Mouse (Mus musculus): ENCODE data around the gene Glis2.

The Glis2 gene

DNA sequence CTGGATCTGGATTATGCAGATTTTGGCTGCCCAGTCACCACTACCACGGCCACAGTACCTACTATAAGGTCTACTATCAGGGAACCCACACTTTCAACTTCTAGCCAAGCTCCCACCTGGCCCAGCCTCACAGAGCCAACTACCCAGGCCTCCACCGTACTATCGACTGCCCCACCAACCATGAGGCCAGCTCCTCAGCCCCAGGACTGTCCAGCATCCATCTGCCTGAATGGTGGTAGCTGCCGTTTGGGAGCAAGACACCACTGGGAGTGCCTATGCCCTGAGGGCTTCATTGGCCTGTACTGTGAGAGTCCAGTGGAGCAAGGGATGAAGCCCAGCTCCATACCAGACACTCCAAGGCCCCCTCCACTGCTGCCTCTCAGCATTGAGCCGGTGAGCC lies 54.7 kb downstream of the Glis2 start:
- Histone ChIP-seq H3K27me3 (ENCODE audit: insufficient read depth, low read length) (no peaks in the 10 kb centered on the region), H3K4me1 (replicated peaks; ENCODE audit: low read depth, low read length) (peaks cover 56% of the 10 kb centered on the region), H3K4me3 (replicated peaks; ENCODE audit: low read length) (peak overlapping the region; percentile 65), H3K36me3 (ENCODE audit: insufficient read depth, low read length) (peaks cover 85% of the 10 kb centered on the region), H3K9me3 (ENCODE audit: low read length) (no peaks in the 10 kb centered on the region)
- no peak for TF ChIP-seq CTCF (conservative IDR thresholded peaks at IDR 0.05; ENCODE audit: low read length)
- TF ChIP-seq POU5F1 (IDR thresholded peaks at IDR 0.05; ENCODE audit: borderline replicate concordance, low read length): no peak
- no peak for TF ChIP-seq NANOG (IDR thresholded peaks at IDR 0.05; ENCODE audit: borderline replicate concordance, low read length)

DNA sequence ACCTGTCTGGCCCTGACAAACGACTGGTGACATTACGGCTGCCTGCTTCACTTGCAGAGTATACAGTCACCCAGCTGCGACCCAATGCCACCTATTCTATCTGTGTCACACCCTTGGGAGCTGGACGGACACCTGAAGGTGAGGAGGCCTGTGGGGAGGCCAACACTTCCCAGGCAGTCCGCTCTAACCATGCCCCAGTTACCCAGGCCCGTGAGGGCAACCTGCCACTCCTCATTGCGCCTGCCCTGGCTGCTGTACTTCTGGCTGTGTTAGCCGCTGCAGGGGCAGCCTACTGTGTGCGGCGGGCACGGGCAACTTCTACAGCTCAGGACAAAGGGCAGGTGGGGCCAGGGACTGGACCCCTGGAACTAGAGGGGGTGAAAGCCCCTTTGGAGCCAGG lies 55.2 kb downstream of the Glis2 start:
- TF ChIP-seq POU5F1 (IDR thresholded peaks at IDR 0.05; ENCODE audit: borderline replicate concordance, low read length): no peak
- TF ChIP-seq NANOG (IDR thresholded peaks at IDR 0.05; ENCODE audit: borderline replicate concordance, low read length): no peak
- no peak for TF ChIP-seq CTCF (conservative IDR thresholded peaks at IDR 0.05; ENCODE audit: low read length)
- no peaks in the 10 kb centered on the region for H3K27me3 ChIP-seq (ENCODE audit: insufficient read depth, low read length)
- peaks cover 88% of the 10 kb centered on the region for H3K36me3 ChIP-seq (ENCODE audit: insufficient read depth, low read length)

DNA sequence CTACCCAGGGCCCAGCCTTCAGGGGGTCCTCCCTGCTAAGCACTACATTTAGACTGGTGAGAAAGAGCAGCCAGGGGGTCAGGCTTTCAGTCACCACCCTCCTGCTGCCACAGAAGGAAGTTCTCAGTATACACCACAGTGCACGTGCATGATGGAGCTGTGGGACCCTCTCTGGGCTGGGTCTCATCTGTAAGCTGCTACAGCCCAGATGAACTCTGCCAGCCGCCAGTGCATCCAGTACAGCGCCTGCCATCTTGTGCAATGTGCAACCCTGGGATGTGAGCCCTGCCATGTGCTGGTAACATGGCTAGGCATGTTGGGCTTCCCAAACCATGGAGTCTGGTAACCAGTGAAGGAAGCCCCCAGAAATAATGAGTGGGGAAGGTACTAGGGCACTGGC lies 55.6 kb downstream of the Glis2 start:
- Histone ChIP-seq H3K9me3 (ENCODE audit: low read length) (no peaks in the 10 kb centered on the region), H3K36me3 (ENCODE audit: insufficient read depth, low read length) (peaks cover 92% of the 10 kb centered on the region), H3K27me3 (ENCODE audit: insufficient read depth, low read length) (no peaks in the 10 kb centered on the region), H3K4me1 (replicated peaks; ENCODE audit: low read depth, low read length) (peaks cover 58% of the 10 kb centered on the region), H3K4me3 (replicated peaks; ENCODE audit: low read length) (peak overlapping the region; percentile 65)
- TF ChIP-seq CTCF (conservative IDR thresholded peaks at IDR 0.05; ENCODE audit: low read length): no peak
- no peak for TF ChIP-seq NANOG (IDR thresholded peaks at IDR 0.05; ENCODE audit: borderline replicate concordance, low read length)
- no peak for TF ChIP-seq POU5F1 (IDR thresholded peaks at IDR 0.05; ENCODE audit: borderline replicate concordance, low read length)

More for the DNA sequence above, 55.2 kb downstream of the Glis2 start:
- Histone ChIP-seq H3K4me3 (replicated peaks; ENCODE audit: low read length) (peak overlapping the region; percentile 65), H3K9me3 (ENCODE audit: low read length) (no peaks in the 10 kb centered on the region), H3K4me1 (replicated peaks; ENCODE audit: low read depth, low read length) (peaks cover 55% of the 10 kb centered on the region)

DNA sequence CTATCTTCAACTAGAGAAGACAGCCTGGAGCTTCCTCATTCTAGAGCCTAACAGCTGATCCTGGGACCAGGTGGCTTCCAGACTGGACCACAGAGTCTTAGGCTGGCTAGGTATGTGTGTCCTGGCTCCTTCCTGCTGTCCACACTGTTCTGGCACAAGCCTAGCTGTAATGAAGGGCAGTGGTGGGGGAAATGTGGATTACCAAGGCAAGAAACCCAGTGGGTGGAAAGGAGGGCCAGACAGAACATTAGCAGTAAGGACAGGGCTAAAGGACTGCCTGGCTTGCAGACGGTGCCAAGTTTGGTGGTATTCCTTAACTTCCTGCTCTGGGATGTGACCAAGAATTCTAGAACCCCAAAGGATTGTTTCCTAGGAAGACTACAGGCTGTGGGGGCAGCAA lies 56.6 kb downstream of the Glis2 start:
- H3K27me3 ChIP-seq (ENCODE audit: insufficient read depth, low read length): no peaks in the 10 kb centered on the region
- H3K36me3 ChIP-seq (ENCODE audit: insufficient read depth, low read length): peaks cover 90% of the 10 kb centered on the region
- no peak for TF ChIP-seq NANOG (IDR thresholded peaks at IDR 0.05; ENCODE audit: borderline replicate concordance, low read length)
- no peak for TF ChIP-seq CTCF (conservative IDR thresholded peaks at IDR 0.05; ENCODE audit: low read length)
- no peak for TF ChIP-seq POU5F1 (IDR thresholded peaks at IDR 0.05; ENCODE audit: borderline replicate concordance, low read length)
- H3K9me3 ChIP-seq (ENCODE audit: low read length): no peaks in the 10 kb centered on the region
- H3K4me1 ChIP-seq (replicated peaks; ENCODE audit: low read depth, low read length): peaks cover 68% of the 10 kb centered on the region
- no peak overlapping the region for H3K4me3 ChIP-seq (replicated peaks; ENCODE audit: low read length)

DNA sequence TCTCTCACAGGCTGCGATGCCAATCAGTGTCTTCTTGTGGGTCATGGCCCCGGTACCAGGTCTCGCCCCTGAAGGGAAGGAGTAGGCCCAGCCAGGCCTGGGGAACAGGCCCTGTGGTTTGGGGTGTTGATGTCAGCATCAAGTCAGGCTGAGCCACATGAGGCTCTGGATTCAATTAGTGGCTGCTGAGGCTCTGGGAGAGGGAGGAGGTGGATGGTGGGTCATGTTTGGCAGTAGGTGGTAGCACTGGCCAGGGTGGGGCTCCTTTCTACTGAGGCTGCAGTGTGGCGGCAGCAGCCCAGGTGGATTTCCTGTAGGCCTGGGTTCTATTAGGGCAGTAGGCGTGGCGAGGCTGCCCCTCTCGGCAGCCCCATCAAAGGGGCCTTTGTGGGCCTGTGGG lies 57.1 kb downstream of the Glis2 start:
- peaks cover 71% of the 10 kb centered on the region for H3K4me1 ChIP-seq (replicated peaks; ENCODE audit: low read depth, low read length)
- no peaks in the 10 kb centered on the region for H3K27me3 ChIP-seq (ENCODE audit: insufficient read depth, low read length)
- H3K4me3 ChIP-seq (replicated peaks; ENCODE audit: low read length): no peak overlapping the region

DNA sequence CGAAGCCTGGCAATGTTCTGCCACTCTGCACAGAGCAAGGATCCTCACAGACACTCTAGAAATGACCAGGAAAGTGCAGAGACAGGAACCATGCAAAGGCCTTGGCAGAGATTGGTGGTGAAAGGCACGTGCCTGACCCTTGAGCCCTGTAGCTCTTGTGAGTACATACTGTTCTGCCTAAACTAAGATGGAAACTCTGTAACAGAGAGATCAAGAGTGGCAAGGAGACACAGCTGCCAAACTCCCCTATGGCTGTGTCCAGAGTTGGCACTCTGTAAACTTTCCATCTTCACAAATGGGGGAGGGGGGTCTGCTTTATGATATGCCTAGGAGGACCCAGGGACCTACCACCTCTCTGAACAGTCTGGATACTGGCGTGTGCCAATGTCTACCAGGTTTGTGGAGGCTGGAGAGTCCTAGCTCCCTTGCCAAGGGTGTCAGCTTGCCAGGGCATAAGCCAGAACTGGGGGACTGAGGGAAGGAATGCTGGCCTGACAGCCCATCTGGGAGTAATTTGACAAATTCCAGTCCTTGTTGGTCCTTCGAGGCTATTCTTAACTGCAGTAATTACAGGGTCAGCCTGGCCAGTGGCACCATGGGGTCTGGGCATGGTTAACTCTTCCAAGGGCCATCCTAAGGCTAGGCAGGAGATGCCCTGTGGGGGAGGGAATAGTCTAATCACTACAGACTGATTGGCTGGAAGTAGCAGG lies 58.3 kb downstream of the Glis2 start:
- Histone ChIP-seq H3K4me3 (replicated peaks; ENCODE audit: low read length) (no peak overlapping the region), H3K9me3 (ENCODE audit: low read length) (no peaks in the 10 kb centered on the region), H3K4me1 (replicated peaks; ENCODE audit: low read depth, low read length) (peaks cover 72% of the 10 kb centered on the region), H3K27me3 (ENCODE audit: insufficient read depth, low read length) (no peaks in the 10 kb centered on the region), H3K36me3 (ENCODE audit: insufficient read depth, low read length) (peaks cover 77% of the 10 kb centered on the region)
- TF ChIP-seq POU5F1 (IDR thresholded peaks at IDR 0.05; ENCODE audit: borderline replicate concordance, low read length) (no peak), CTCF (conservative IDR thresholded peaks at IDR 0.05; ENCODE audit: low read length) (no peak), NANOG (IDR thresholded peaks at IDR 0.05; ENCODE audit: borderline replicate concordance, low read length) (no peak)

More for the DNA sequence above, 57.1 kb downstream of the Glis2 start:
- peaks cover 84% of the 10 kb centered on the region for H3K36me3 ChIP-seq (ENCODE audit: insufficient read depth, low read length)
- no peak for TF ChIP-seq POU5F1 (IDR thresholded peaks at IDR 0.05; ENCODE audit: borderline replicate concordance, low read length)
- no peaks in the 10 kb centered on the region for H3K9me3 ChIP-seq (ENCODE audit: low read length)

DNA sequence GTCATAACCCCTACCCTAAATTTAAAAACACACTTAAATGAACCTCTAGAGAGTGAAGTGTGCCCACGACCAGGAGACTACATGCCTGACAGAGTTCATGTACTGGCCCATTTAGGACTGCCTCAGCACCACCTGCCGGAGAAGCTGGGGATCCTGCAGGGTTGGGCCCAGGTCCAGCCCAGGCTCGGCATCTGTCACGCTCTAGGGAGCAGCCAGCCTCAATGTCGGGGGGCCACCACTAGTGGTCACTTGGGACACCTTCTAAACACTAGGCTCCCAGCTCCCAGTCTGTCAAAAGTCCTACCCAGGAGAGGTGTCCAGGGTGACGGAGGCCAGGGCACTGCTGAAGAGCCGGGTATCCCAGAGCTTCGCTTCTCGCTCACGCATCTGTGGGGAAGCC lies 60.2 kb downstream of the Glis2 start:
- H3K9me3 ChIP-seq (ENCODE audit: low read length): no peaks in the 10 kb centered on the region
- H3K36me3 ChIP-seq (ENCODE audit: insufficient read depth, low read length): peaks cover 63% of the 10 kb centered on the region
- TF ChIP-seq POU5F1 (IDR thresholded peaks at IDR 0.05; ENCODE audit: borderline replicate concordance, low read length): no peak
- TF ChIP-seq NANOG (IDR thresholded peaks at IDR 0.05; ENCODE audit: borderline replicate concordance, low read length): no peak
- TF ChIP-seq CTCF (conservative IDR thresholded peaks at IDR 0.05; ENCODE audit: low read length): no peak
- H3K4me3 ChIP-seq (replicated peaks; ENCODE audit: low read length): no peak overlapping the region
- H3K27me3 ChIP-seq (ENCODE audit: insufficient read depth, low read length): no peaks in the 10 kb centered on the region
- H3K4me1 ChIP-seq (replicated peaks; ENCODE audit: low read depth, low read length): peaks cover 69% of the 10 kb centered on the region

DNA sequence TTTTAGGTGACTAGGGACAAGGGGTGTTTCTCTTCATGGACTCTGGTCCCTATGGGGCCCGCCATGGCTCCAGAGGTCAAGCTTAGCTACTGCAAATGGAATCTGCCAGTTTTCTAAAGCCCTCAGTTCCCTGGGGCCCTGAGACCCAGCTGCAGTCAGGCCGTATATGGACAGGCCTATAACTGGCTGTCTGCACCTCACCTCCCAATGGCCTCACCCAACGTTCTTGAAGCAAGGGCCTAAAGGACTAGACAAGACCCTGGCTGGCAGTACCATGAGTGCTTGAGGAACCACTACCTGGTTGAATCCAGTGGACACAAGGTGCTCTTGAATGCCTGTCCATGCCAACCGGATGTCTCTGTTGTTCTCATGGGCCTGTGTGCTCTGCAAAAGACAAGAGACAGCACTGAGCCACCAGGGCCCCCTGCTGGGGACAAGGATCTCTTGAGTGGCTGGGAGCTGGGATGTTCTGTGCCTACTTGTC lies 60.8 kb downstream of the Glis2 start:
- Histone ChIP-seq H3K4me1 (replicated peaks; ENCODE audit: low read depth, low read length) (peaks cover 66% of the 10 kb centered on the region), H3K9me3 (ENCODE audit: low read length) (no peaks in the 10 kb centered on the region), H3K27me3 (ENCODE audit: insufficient read depth, low read length) (no peaks in the 10 kb centered on the region), H3K4me3 (replicated peaks; ENCODE audit: low read length) (no peak overlapping the region), H3K36me3 (ENCODE audit: insufficient read depth, low read length) (peaks cover 58% of the 10 kb centered on the region)
- TF ChIP-seq CTCF (conservative IDR thresholded peaks at IDR 0.05; ENCODE audit: low read length) (no peak), NANOG (IDR thresholded peaks at IDR 0.05; ENCODE audit: borderline replicate concordance, low read length) (no peak), POU5F1 (IDR thresholded peaks at IDR 0.05; ENCODE audit: borderline replicate concordance, low read length) (no peak)
